Mouse (Mus musculus): ENCODE data around the gene Picalm. TPM values are rescaled to one million over a fixed set of nuclear protein-coding genes. Genes with fewer than 3 reads are reported as not detected.

Picalm gene
- polyA plus RNA-seq, 1 experiment from 2014 or later: 53.9 TPM

GRCm38 (mm10) chr7:90129271-90129731 lies 712 bp upstream of the Picalm start:
- WGBS: 2% methylated on average over 12 of the region's 12 CpGs
- ATAC-seq (ENCODE audit: low FRiP score) (no peak), DNase-seq (ENCODE audit: low spot score) (no peak)
- Histone ChIP-seq H3K4me2 (replicated peaks) (peak overlapping the region; percentile 93), H3K9me3 (ENCODE audit: control insufficient read depth, low read length) (no peaks in the 10 kb centered on the region), H3K4me3 (replicated peaks; ENCODE audit: low read length) (peak overlapping the region; percentile 92), H3K27ac (peak overlapping the region; percentile 97), H3K9ac (peak overlapping the region; percentile 98), H3K36me3 (replicated peaks; ENCODE audit: control insufficient read depth, insufficient read depth) (no peaks in the 10 kb centered on the region), H3K4me1 (replicated peaks; ENCODE audit: control insufficient read depth, insufficient read depth, low read length) (peaks cover 22% of the 10 kb centered on the region), H3K27me3 (ENCODE audit: control insufficient read depth, insufficient read depth, low read length) (no peaks in the 10 kb centered on the region)

DNA sequence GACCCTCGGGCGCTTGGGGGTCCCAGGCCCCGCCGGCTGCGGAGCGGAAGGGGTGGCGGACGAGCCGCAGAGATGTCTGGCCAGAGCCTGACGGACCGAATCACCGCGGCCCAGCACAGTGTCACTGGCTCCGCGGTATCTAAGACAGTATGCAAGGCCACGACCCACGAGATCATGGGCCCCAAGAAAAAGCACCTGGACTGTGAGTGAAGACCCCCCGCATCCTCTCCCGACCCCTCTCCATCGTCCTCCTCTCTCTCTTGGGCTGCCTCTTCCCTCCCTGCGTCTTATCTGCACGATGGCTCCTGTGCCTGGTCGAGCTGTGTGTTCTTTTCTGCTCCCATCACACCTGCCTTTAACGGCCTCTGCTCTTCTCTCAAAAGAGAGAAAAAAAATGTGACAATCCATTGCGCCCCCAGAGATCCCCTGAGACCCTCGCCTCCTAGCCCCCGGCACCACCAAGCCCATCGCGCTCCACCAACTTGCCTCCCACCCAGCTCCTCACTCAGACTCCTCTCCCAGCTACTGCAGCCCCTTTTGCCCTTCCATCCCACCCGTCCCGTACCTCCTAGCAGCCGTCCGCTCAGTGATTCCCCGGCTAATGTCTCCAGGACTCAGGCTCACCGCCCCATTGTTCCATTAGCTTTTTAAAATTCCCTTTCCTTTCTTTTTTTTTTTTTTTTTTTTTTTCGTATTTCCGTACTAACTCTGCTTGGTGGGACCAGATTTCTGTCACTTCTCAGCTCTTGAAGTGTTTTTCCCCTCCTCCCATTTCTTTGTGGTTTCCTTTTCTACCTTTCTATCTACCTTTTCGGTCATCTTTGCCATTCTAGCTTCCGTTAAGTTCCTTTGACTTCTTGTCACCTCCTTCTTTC lies 725 bp downstream of the Picalm start:
- Histone ChIP-seq H3K9me3 (ENCODE audit: control insufficient read depth, low read length) (no peaks in the 10 kb centered on the region), H3K27me3 (ENCODE audit: control insufficient read depth, insufficient read depth, low read length) (no peaks in the 10 kb centered on the region), H3K4me3 (replicated peaks; ENCODE audit: low read length) (peak overlapping the region; percentile 92), H3K4me2 (replicated peaks) (peak overlapping the region; percentile 93), H3K4me1 (replicated peaks; ENCODE audit: control insufficient read depth, insufficient read depth, low read length) (peaks cover 25% of the 10 kb centered on the region), H3K9ac (peak overlapping the region; percentile 98), H3K27ac (peak overlapping the region; percentile 97), H3K36me3 (replicated peaks; ENCODE audit: control insufficient read depth, insufficient read depth) (no peaks in the 10 kb centered on the region)
- ATAC-seq (ENCODE audit: low FRiP score): peak; percentile 17; the same call in 1 of the 2 replicates
- DNase-seq (ENCODE audit: low spot score): peak; percentile 33
- WGBS: under 1% methylated on average over 39 of the region's 39 CpGs

- ATAC-seq (ENCODE audit: low FRiP score) (no peak), DNase-seq (ENCODE audit: low spot score) (no peak)
- Histone ChIP-seq H3K4me1 (replicated peaks; ENCODE audit: control insufficient read depth, insufficient read depth, low read length) (peaks cover 25% of the 10 kb centered on the region), H3K9me3 (ENCODE audit: control insufficient read depth, low read length) (no peaks in the 10 kb centered on the region), H3K27me3 (ENCODE audit: control insufficient read depth, insufficient read depth, low read length) (no peaks in the 10 kb centered on the region), H3K9ac (peak overlapping the region; percentile 98), H3K36me3 (replicated peaks; ENCODE audit: control insufficient read depth, insufficient read depth) (no peaks in the 10 kb centered on the region), H3K4me3 (replicated peaks; ENCODE audit: low read length) (peak overlapping the region; percentile 92), H3K27ac (no peak overlapping the region), H3K4me2 (replicated peaks) (peak overlapping the region; percentile 93)
- 0% methylated on average over 2 of the region's 2 CpGs for WGBS
Measured at GRCm38 (mm10) chr7:90131376-90131651, 1.3 kb downstream of the Picalm start.

DNA sequence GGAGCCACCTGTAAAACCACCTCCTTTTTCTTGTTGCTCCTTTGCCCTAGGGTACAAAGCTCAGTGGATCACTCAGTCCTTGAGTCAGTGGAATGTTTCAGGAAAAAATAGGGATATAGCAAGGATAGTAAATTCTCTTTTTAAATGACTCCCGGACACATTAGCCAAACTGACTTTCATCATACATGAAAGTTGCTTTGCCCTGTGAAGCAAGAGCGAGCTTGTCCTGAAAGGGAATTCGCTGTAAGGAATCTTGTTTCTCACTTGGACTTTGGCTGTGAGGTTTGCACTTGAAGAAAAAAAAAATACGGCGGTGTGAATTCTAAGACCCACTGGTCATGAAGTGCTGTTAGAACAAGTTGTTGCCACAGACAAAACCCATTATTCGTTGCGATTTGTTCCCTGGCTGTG lies 1.8 kb downstream of the Picalm start:
- ATAC-seq (ENCODE audit: low FRiP score) (no peak), DNase-seq (ENCODE audit: low spot score) (no peak)
- Histone ChIP-seq H3K4me3 (replicated peaks; ENCODE audit: low read length) (peak overlapping the region; percentile 92), H3K9ac (peak overlapping the region; percentile 98), H3K27me3 (ENCODE audit: control insufficient read depth, insufficient read depth, low read length) (no peaks in the 10 kb centered on the region), H3K27ac (no peak overlapping the region), H3K9me3 (ENCODE audit: control insufficient read depth, low read length) (no peaks in the 10 kb centered on the region), H3K4me2 (replicated peaks) (peak overlapping the region; percentile 93), H3K4me1 (replicated peaks; ENCODE audit: control insufficient read depth, insufficient read depth, low read length) (peaks cover 25% of the 10 kb centered on the region), H3K36me3 (replicated peaks; ENCODE audit: control insufficient read depth, insufficient read depth) (no peaks in the 10 kb centered on the region)
- 14% methylated on average over 7 of the region's 7 CpGs for WGBS

DNA sequence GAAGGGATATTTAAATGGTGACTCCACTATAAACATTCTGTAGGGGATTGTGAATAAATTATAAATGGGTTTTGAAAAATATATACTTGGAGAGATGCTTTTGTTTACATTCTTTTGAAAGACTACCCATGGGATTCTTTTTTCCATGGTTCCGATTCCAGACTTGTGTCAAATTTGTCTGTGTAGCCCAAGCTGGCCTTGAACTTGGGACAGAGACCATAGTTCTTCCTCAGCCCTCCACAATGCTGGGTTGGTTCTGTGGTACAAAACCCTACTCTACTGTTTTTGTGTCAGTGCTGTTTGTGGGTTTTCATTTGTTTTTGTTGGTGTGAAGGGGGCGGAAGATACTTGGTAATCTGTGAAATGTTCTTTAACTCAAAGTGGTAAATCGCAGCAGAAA lies 2.3 kb downstream of the Picalm start:
- Histone ChIP-seq H3K36me3 (replicated peaks; ENCODE audit: control insufficient read depth, insufficient read depth) (no peaks in the 10 kb centered on the region), H3K27ac (no peak overlapping the region), H3K9ac (peak overlapping the region; percentile 98), H3K4me1 (replicated peaks; ENCODE audit: control insufficient read depth, insufficient read depth, low read length) (peaks cover 25% of the 10 kb centered on the region), H3K4me3 (replicated peaks; ENCODE audit: low read length) (peak overlapping the region; percentile 92), H3K4me2 (replicated peaks) (peak overlapping the region; percentile 93), H3K27me3 (ENCODE audit: control insufficient read depth, insufficient read depth, low read length) (no peaks in the 10 kb centered on the region), H3K9me3 (ENCODE audit: control insufficient read depth, low read length) (no peaks in the 10 kb centered on the region)
- DNase-seq (ENCODE audit: low spot score) (no peak), ATAC-seq (ENCODE audit: low FRiP score) (no peak)
- 59% methylated on average over 3 of the region's 3 CpGs for WGBS

DNA sequence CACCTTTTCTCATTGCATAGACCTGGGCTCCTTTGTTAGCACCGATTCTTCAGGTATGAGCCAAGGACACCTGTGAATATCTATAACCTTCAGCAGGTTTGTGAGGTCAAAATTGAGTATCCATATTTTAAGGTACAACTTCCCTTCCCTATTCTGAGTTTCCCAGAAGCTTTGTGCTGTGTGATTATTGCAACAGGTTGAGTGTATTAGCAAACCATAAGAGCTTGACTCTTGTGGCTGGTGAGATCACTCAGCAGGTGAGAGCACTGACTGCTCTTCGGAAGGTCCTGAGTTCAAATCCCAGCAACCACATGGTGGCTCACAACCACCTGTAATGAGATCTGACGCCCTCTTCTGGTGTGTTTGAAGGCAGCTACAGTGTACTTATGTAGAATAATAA lies 6.7 kb downstream of the Picalm start:
- Histone ChIP-seq H3K4me3 (replicated peaks; ENCODE audit: low read length) (no peak overlapping the region), H3K9ac (no peak overlapping the region), H3K27ac (no peak overlapping the region), H3K9me3 (ENCODE audit: control insufficient read depth, low read length) (no peaks in the 10 kb centered on the region), H3K4me2 (replicated peaks) (no peak overlapping the region), H3K4me1 (replicated peaks; ENCODE audit: control insufficient read depth, insufficient read depth, low read length) (peaks cover 22% of the 10 kb centered on the region), H3K36me3 (replicated peaks; ENCODE audit: control insufficient read depth, insufficient read depth) (no peaks in the 10 kb centered on the region), H3K27me3 (ENCODE audit: control insufficient read depth, insufficient read depth, low read length) (no peaks in the 10 kb centered on the region)
- DNase-seq (ENCODE audit: low spot score): no peak
- no peak for ATAC-seq (ENCODE audit: low FRiP score)
- 88% methylated on average over 3 of the region's 3 CpGs for WGBS

DNA sequence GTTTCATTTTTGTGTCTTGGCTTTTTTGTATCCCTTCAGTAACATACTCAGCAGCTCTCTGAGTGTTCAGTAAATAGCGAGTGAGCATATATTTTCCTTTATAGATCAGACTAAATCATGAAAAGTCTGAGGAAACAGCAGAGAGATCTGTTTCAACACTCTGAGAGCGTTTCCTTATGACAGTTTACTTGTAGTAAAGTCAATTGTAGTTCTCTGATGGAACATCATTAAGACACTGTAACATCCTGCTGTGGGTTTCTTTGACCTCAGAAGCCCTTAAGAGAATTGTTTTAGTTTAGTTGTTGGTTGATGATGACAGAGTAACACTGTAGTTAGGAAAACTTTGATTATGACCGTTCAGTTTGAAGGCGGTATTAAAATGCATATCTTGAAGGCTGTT lies 8.3 kb downstream of the Picalm start:
- Histone ChIP-seq H3K27me3 (ENCODE audit: control insufficient read depth, insufficient read depth, low read length) (no peaks in the 10 kb centered on the region), H3K9me3 (ENCODE audit: control insufficient read depth, low read length) (no peaks in the 10 kb centered on the region), H3K4me3 (replicated peaks; ENCODE audit: low read length) (no peak overlapping the region), H3K9ac (no peak overlapping the region), H3K4me2 (replicated peaks) (no peak overlapping the region), H3K36me3 (replicated peaks; ENCODE audit: control insufficient read depth, insufficient read depth) (no peaks in the 10 kb centered on the region), H3K4me1 (replicated peaks; ENCODE audit: control insufficient read depth, insufficient read depth, low read length) (peaks cover 15% of the 10 kb centered on the region), H3K27ac (no peak overlapping the region)
- WGBS: 87% methylated on average over 4 of the region's 4 CpGs
- no peak for DNase-seq (ENCODE audit: low spot score)
- no peak for ATAC-seq (ENCODE audit: low FRiP score)

- DNase-seq (ENCODE audit: low spot score) (no peak), ATAC-seq (ENCODE audit: low FRiP score) (no peak)
- WGBS: 80% methylated on average over 3 of the region's 3 CpGs
- Histone ChIP-seq H3K9me3 (ENCODE audit: control insufficient read depth, low read length) (no peaks in the 10 kb centered on the region), H3K9ac (no peak overlapping the region), H3K4me3 (replicated peaks; ENCODE audit: low read length) (no peak overlapping the region), H3K27me3 (ENCODE audit: control insufficient read depth, insufficient read depth, low read length) (no peaks in the 10 kb centered on the region), H3K27ac (no peak overlapping the region), H3K4me2 (replicated peaks) (no peak overlapping the region), H3K4me1 (replicated peaks; ENCODE audit: control insufficient read depth, insufficient read depth, low read length) (peaks cover 5% of the 10 kb centered on the region), H3K36me3 (replicated peaks; ENCODE audit: control insufficient read depth, insufficient read depth) (no peaks in the 10 kb centered on the region)
Measured at GRCm38 (mm10) chr7:90140290-90140689, 10.3 kb downstream of the Picalm start.

DNA sequence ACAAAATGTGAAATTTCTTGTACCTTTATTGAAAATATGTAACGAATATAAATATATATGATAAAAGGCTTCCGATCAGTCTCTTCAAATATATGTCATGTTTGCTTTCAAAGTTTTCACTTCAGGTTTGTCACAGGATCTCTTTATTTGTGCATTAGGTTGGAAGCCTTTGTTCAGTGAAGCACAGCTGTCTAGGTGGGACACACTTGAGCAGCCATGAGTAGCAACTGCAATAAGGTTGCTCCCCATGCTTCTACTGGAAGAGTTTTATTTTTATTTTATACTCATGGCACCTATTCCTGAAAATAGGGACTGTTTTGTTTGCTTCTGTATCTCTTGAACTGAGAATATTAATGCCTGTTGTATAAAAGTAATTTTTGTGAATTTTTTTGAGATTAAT lies 14.3 kb downstream of the Picalm start:
- H3K9me3 ChIP-seq (ENCODE audit: control insufficient read depth, low read length): no peaks in the 10 kb centered on the region
- no peaks in the 10 kb centered on the region for H3K27me3 ChIP-seq (ENCODE audit: control insufficient read depth, insufficient read depth, low read length)
- no peak overlapping the region for H3K27ac ChIP-seq
- WGBS: 90% methylated on average over 2 of the region's 2 CpGs
- no peak overlapping the region for H3K4me3 ChIP-seq (replicated peaks; ENCODE audit: low read length)
- no peak overlapping the region for H3K4me2 ChIP-seq (replicated peaks)
- H3K9ac ChIP-seq: no peak overlapping the region
- no peaks in the 10 kb centered on the region for H3K36me3 ChIP-seq (replicated peaks; ENCODE audit: control insufficient read depth, insufficient read depth)
- ATAC-seq (ENCODE audit: low FRiP score) (no peak), DNase-seq (ENCODE audit: low spot score) (no peak)
- peaks cover 15% of the 10 kb centered on the region for H3K4me1 ChIP-seq (replicated peaks; ENCODE audit: control insufficient read depth, insufficient read depth, low read length)
